Mouse (Mus musculus): ENCODE measurements around the gene E130114P18Rik. TPM values are rescaled to one million over a fixed set of nuclear protein-coding genes. Genes with fewer than 3 reads are reported as not detected.

The E130114P18Rik gene
- polyA plus RNA-seq (2014; fragmentation: Illumina TruSeq; extraction: RNeasy Lipid Tissue Mini Kit (QIAGEN cat#74804); ENCODE audit: low read depth, low replicate concordance), result not detected

GRCm38 (mm10) chr4:97777706-97778176 is at the start of gene E130114P18Rik:
Gene E130114P18Rik, minus strand, starts transcription at chr4:97778078.

GRCm38 (mm10) chr4:97772641-97773040 is 5.2 kb downstream of the E130114P18Rik start, which contains the start of gene Nfia:
Gene Nfia, plus strand, starts transcription at chr4:97772734.

Other genes with a start within 250 kb of the E130114P18Rik start
- 17.0 TPM for gene Nfia, start 5.3 kb downstream of the E130114P18Rik start, polyA plus RNA-seq (2014; fragmentation: Illumina TruSeq; extraction: RNeasy Lipid Tissue Mini Kit (QIAGEN cat#74804); ENCODE audit: low read depth, low replicate concordance)

Data from kidney, adult 10 weeks (tissue).